Mouse (Mus musculus) forebrain, embryonic 12.5 days (tissue): ENCODE measurements around the gene Hopx. TPM values are rescaled to one million over a fixed set of nuclear protein-coding genes. Genes with fewer than 3 reads are reported as not detected.

Experiments used
- ATAC-seq: fragments of 200-750 bp; cut with Nextera tagmentation; 2 replicates; pipeline ENCODE4 v1.8.0; 2017; ENCODE audit warnings: moderate TSS enrichment; ENCODE audit not compliant: low FRiP score
- H3K27ac ChIP-seq: fragments of 300-500 bp; sonication (generic); 2 replicates; pipeline ENCODE4 v1.5.1; 2016; ENCODE audit warnings: mild to moderate bottlenecking
- H3K27me3 ChIP-seq: fragments of 300-500 bp; sonication (generic); 2 replicates; pipeline ENCODE4 v1.6.1; 2016; ENCODE audit warnings: mild to moderate bottlenecking
- H3K36me3 ChIP-seq: fragments of 300-500 bp; sonication (generic); replicated peaks from 2 replicates; pipeline ENCODE4 v1.6.1; 2016; ENCODE audit warnings: mild to moderate bottlenecking
- H3K4me1 ChIP-seq: fragments of 300-500 bp; sonication (generic); 2 replicates; pipeline ENCODE4 v1.6.1; 2016
- H3K4me2 ChIP-seq: fragments of 300-500 bp; sonication (generic); 2 replicates; pipeline ENCODE4 v1.6.1; 2016; ENCODE audit warnings: mild to moderate bottlenecking, moderate library complexity
- H3K4me3 ChIP-seq: fragments of 300-500 bp; sonication (generic); replicated peaks from 2 replicates; pipeline ENCODE4 v1.5.1; 2016; ENCODE audit warnings: mild to moderate bottlenecking
- H3K9ac ChIP-seq: fragments of 300-500 bp; sonication (generic); 2 replicates; pipeline ENCODE4 v1.6.1; 2016; ENCODE audit warnings: mild to moderate bottlenecking
- H3K9me3 ChIP-seq: fragments of 300-500 bp; sonication (generic); 2 replicates; pipeline ENCODE4 v1.6.1; 2016
- WGBS: fragments of 180-500 bp; shearing (Covaris S2); methylation state at CpG from one replicate; pipeline ENCODE4 v1.1.7; 2016; 5-methylcytosine and 5-hydroxymethylcytosine counted together
- polyA plus RNA-seq: library from polyadenylated mRNA; unstranded; fragments of >200 nt; fragmentation: Nextera tagmentation; extraction: Ambion mirVana; gene quantifications from 2 replicates; pipeline ENCODE4 v1.2.1, GENCODE M21; 2016

Gene Hopx
- polyA plus RNA-seq, 1 experiment from 2014 or later = 1.0 TPM

DNA sequence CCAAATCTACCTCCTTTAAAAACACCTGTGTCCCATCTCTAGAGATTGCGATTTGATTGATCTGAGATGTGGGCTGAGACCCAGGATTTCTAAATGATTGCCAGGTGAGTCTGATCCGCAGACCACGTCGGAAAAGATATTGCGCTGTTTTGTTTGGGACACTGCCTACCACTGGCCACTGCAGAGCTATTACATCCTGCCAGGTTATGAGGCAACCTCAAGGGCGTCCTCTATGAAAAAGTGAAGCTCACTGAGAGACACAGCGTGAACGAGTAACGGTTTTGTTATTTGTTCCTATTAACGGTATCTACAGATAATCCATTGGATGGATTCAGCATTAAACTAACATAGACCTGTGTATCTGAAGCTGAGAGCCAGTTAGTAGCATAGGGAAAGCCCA lies 76.5 kb downstream of the Hopx start:
- H3K4me2 ChIP-seq = no peak overlapping the region
- H3K36me3 ChIP-seq = no peaks in the 10 kb centered on the region
- no peak overlapping the region for H3K9ac ChIP-seq
- H3K27me3 ChIP-seq = 0 out of 2 replicates have a peak, but pooled peaks cover 1% of the 10 kb centered on the region
- H3K9me3 ChIP-seq = no peaks in the 10 kb centered on the region
- no peak overlapping the region for H3K27ac ChIP-seq
- no peaks in the 10 kb centered on the region for H3K4me1 ChIP-seq
- WGBS = 92% methylated on average over 10 of the region's 10 CpGs
- no peak overlapping the region for H3K4me3 ChIP-seq
- no peak for ATAC-seq

Other genes with a start within 250 kb of the Hopx start
- 20.5 and 22.5 TPM in 2 replicates for gene Aasdh, start 209.6 kb downstream of the Hopx start, polyA plus RNA-seq
- 346 and 374 TPM in 2 replicates for gene Paics, start 163.8 kb downstream of the Hopx start, polyA plus RNA-seq
- 31.8 and 32.6 TPM in 2 replicates for gene Ppat, start 163.5 kb downstream of the Hopx start, polyA plus RNA-seq
- 63.5 and 64.3 TPM in 2 replicates for gene Srp72, start 140.4 kb downstream of the Hopx start, polyA plus RNA-seq
- gene Arl9, start 111.1 kb downstream of the Hopx start, polyA plus RNA-seq = not detected in 2 replicates
- gene Thegl, start 99.1 kb downstream of the Hopx start, polyA plus RNA-seq = 0.33 and 0.42 TPM in 2 replicates
- gene Spink2, start 96.3 kb upstream of the Hopx start, polyA plus RNA-seq = 0.73 and 0.75 TPM in 2 replicates
- 19.7 and 22.2 TPM in 2 replicates for gene Rest, start 150.4 kb upstream of the Hopx start, polyA plus RNA-seq
- gene Noa1, start 195.0 kb upstream of the Hopx start, polyA plus RNA-seq = 36.3 and 37.5 TPM in 2 replicates
- 102 and 109 TPM in 2 replicates for gene Polr2b, start 195.0 kb upstream of the Hopx start, polyA plus RNA-seq